Mouse (Mus musculus): ENCODE results near the gene Syp.

Gene Syp

DNA sequence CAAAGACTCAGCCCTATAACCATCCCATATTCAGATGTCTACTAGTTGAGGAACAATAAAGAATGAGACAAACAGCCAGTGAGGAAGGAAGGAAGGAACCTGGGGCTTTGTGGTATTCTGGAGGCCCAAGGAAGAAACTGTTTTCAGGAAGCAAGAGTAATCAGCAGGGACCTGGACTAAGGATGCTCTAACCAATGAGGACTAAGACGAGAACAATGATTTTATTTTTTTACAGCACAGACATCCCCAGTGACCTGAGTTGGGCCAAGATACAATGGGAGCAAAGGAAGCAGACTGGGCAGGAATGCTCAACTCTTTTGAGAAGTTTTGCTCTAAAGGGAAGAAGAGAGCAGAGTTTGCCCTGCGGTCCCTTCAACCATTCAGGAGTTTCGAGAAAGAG lies 24.7 kb downstream of the Syp start:
- DNase-seq (ENCODE audit: low read depth in 2 of 2, low spot score in 2 of 2) = no peak

- no peak for DNase-seq (ENCODE audit: low read depth in 2 of 2, low spot score in 2 of 2)
Measured at GRCm38 (mm10) chrX:7664791-7665190, 26.5 kb downstream of the Syp start.

DNA sequence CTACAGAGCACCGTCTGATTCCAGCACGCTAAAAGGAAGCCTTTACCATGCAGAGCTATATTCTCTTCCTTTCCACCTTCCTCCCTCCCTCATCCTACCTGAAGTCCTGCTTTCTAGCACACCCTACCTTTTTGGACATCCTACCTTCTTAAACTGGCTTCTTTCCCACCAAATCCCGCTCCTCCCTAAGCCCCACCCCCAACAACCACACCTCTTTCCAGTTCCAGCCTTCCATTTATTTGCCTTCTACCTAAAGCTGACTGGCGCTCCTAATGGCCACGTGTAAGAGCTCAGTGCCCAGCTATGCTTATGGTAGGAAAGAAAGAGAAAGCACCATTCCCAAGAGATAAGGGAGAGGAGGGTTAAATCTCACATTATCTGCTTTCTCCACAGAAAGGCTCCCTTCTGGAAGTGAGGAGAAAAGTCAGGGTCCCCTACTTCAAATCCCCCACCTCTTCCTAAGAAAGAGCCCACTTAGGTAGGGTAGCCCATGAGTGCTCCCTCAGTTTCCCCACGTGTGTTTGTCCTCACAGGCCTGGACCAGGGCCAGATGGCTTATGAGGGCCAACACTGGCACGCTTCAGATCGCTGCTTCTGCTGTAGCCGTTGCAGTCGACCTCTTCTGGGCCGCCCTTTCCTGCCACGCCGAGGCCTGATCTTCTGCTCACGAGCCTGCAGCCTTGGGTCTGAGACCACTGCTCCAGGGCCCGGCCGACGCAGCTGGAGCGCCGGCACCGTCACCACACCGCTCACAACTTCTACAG lies 27.6 kb downstream of the Syp start:
- DNase-seq (ENCODE audit: low read depth in 2 of 2, low spot score in 2 of 2) = no peak

- DNase-seq (ENCODE audit: low read depth in 2 of 2, low spot score in 2 of 2) = no peak
Measured at GRCm38 (mm10) chrX:7670390-7670881, 32.2 kb downstream of the Syp start.

GRCm38 (mm10) chrX:7670921-7671623 lies 32.8 kb downstream of the Syp start, which contains the start of gene Plp2:
TSS of gene Plp2 (minus strand) at chrX:7671390.
- DNase-seq (ENCODE audit: low read depth in 2 of 2, low spot score in 2 of 2) = no peak

GRCm38 (mm10) chrX:7672739-7673138 lies 34.5 kb downstream of the Syp start:
- DNase-seq (ENCODE audit: low read depth in 2 of 2, low spot score in 2 of 2) = no peak

- DNase-seq (ENCODE audit: low read depth in 2 of 2, low spot score in 2 of 2) = no peak
Measured at GRCm38 (mm10) chrX:7673578-7674281, 35.5 kb downstream of the Syp start.

DNA sequence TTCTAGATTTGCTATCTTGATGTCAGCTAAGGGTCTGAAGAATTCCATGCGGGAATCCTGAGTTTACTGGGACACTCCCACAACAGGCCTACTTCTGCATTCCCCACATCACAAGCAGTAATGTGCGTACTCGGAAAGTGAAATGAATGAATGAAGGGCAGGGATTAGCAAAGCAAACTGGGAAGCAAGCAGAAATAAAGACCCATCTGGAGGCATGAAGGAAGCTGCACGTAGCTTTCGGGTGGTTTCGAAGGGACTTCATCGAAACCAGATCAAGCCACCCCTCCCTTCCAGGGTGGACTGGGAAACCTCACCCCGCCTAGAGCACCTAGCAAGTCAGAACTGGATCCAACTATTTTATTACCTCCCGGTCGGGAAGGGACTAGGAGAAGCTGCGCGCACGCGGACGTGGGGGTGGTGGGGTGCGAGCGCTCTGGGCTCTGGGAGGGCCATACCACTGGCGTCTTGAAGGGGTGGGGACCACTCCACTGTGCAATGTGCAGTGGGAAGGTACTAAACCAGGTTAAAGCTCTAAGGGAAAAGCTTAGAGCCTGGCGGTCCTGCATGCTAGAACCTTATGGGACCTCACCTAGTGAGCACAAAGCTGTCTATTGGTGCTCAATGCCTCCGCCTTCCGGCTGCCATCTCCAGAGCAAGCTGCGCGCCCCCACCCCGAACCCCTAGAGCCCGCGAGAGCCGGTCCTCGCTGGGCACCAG lies 36.2 kb downstream of the Syp start:
- DNase-seq (ENCODE audit: low read depth in 2 of 2, low spot score in 2 of 2) = no peak

DNA sequence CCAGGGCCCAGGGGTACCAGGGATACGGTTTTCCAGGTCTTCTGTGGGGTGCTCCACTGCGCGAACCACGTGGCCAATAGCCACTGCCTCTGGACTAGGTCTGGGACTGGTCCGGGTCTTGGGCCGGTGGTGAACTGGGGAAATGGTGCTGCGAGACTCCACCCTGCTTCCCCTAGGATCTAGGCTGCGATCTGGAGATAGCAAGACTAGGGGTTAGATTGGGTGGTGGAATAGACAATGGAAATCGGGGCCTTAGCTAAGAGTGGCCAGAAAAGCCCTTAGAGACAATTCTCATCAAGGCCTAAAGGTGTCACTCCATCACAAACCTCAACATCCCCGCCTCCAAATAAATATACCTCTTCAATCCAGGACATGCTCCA lies 36.7 kb downstream of the Syp start:
- DNase-seq (ENCODE audit: low read depth in 2 of 2, low spot score in 2 of 2) = no peak

DNA sequence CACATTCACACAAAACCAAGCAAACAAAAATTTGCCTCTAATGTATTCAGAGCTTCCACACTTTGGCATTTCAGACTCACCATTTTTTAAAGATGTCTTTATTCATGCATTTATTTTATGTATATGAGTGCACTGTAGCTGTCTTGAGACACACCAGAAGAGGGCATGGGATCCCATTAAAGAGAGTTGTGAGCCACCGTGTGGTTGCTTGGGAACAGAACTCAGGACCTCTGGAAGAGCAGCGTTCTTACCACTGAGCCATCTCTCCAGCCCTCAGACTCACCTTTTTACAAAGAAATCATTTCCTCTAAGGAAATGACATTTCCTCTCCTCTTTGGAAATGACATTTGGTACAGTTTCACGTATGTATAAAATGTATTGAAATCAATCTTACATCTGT lies 40.7 kb downstream of the Syp start:
- DNase-seq (ENCODE audit: low read depth in 2 of 2, low spot score in 2 of 2) = no peak

- peak; percentile 83 to 84 for DNase-seq (ENCODE audit: low read depth in 2 of 2, low spot score in 2 of 2)
Measured at GRCm38 (mm10) chrX:7679405-7680056, 41.3 kb downstream of the Syp start.

DNA sequence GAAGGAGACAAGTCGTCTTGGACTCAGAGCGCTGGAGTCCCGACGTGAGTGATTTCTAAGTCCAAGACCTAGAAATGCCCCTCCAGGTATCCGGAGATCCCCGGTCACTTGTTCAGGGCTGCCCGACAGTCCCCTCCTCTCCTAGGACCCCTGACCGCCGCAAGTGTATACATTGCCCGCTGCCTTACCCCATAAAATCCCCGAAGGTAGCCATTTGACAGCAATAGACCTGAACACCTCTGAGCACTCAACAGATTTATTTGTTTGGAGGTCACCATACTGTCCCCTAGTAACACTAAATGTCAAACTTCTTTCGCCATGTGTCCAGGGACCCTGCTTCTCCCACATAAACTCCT lies 41.8 kb downstream of the Syp start:
- no peak for DNase-seq (ENCODE audit: low read depth in 2 of 2, low spot score in 2 of 2)

- DNase-seq (ENCODE audit: low read depth in 2 of 2, low spot score in 2 of 2) = no peak
Measured at GRCm38 (mm10) chrX:7680864-7681263, 42.6 kb downstream of the Syp start, which contains the start of gene Magix. TSS of gene Magix (minus strand) at chrX:7681251.

GRCm38 (mm10) chrX:7688321-7688720 lies 50.0 kb downstream of the Syp start:
- no peak for DNase-seq (ENCODE audit: low read depth in 2 of 2, low spot score in 2 of 2)

DNA sequence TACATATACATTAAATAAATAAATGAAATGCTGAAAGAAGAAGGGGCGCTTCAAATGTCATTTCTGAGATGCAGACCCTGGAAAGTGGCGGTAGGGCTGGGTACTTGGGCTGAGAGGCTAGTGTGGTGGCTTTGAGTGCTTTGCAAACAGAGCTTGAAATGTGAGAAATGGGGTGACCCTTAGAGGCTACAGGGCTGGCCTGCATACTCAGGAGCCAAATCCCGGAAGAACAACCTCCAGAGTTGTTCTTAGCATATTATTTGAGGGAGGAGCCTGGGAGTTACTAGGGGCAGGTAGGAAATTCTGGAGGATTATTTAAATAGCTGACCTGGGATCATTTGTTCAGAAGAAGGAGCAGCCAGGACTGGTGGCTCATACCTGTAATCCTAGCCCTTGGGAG lies 52.2 kb downstream of the Syp start:
- no peak for DNase-seq (ENCODE audit: low read depth in 2 of 2, low spot score in 2 of 2)

- peak; percentile 53 to 65 for DNase-seq (ENCODE audit: low read depth in 2 of 2, low spot score in 2 of 2)
Measured at GRCm38 (mm10) chrX:7692862-7693261, 54.6 kb downstream of the Syp start.

DNA sequence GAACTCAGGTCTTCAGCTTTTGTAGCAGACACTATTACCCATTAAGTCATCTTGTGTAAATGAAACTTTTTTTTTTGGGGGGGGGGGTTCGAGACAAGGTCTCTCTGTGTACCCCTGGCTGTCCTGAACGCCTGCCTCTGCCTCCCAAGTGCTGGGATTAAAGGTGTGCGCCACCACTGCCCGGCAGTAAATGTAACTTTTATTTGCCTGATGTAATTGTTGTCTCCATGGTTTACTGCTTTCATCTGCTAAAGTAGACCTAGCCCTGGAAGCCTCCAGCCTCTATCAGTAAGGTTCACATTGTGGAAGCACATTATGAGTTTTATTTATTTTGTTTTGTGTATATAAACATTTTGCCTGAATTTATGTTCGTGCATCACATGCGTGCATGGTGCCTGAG lies 58.2 kb downstream of the Syp start:
- no peak for DNase-seq (ENCODE audit: low read depth in 2 of 2, low spot score in 2 of 2)

GRCm38 (mm10) chrX:7696954-7697381 lies 58.7 kb downstream of the Syp start, which contains the start of gene Gpkow:
TSS of gene Gpkow (plus strand) at chrX:7697131.
- peak; percentile 68 to 74 for DNase-seq (ENCODE audit: low read depth in 2 of 2, low spot score in 2 of 2)

Data from CD8-positive naive resting alpha-beta T cell, adult 2 months (primary cell).